Mouse (Mus musculus) cerebellum, adult 2 months (tissue): ENCODE measurements around the gene Lemd2. TPM values are rescaled to one million over a fixed set of nuclear protein-coding genes. Genes with fewer than 3 reads are reported as not detected.

ENCODE experiments used
- DNase-seq, 2 experiments: peaks; one replicate each; pipeline ENCODE4 v3.0.0; 2021
- H3K27ac ChIP-seq: fragments of 200-500 bp; 2 replicates; pipeline ENCODE4 v1.5.1; 2012; ENCODE audit warnings: low read length, control low read depth, inconsistent platforms; ENCODE audit not compliant: insufficient read depth
- H3K27me3 ChIP-seq: fragments of 200-500 bp; 2 replicates; pipeline ENCODE4 v1.6.1; 2012; ENCODE audit warnings: inconsistent platforms, mild to moderate bottlenecking, low read length, moderate library complexity; ENCODE audit not compliant: control insufficient read depth, insufficient read depth
- H3K4me1 ChIP-seq: fragments of 200-500 bp; 2 replicates; pipeline ENCODE4 v1.6.1; 2011; ENCODE audit warnings: low read length; ENCODE audit not compliant: control insufficient read depth, insufficient read depth
- H3K4me3 ChIP-seq: fragments of 200-500 bp; replicated peaks from 2 replicates; pipeline ENCODE3; 2011; ENCODE audit warnings: mild to moderate bottlenecking, low read depth, low read length, control low read depth; ENCODE audit not compliant: insufficient read depth
- CTCF ChIP-seq: fragments of 200-500 bp; IDR thresholded peaks from 2 replicates; pipeline ENCODE4 v1.5.1; 2011; ENCODE audit warnings: low read depth, mild to moderate bottlenecking, control low read depth, low read length, moderate library complexity, borderline replicate concordance; ENCODE audit not compliant: insufficient read depth
- POLR2A ChIP-seq: fragments of 200-500 bp; IDR thresholded peaks from 2 replicates; pipeline ENCODE4 v1.6.1; 2011; ENCODE audit warnings: low read length, control low read depth, borderline replicate concordance; ENCODE audit not compliant: insufficient read depth
- WGBS: fragments of 180-500 bp; shearing (Covaris S2); methylation state at CpG from one replicate; pipeline ENCODE4 v1.1.7; 2018; 5-methylcytosine and 5-hydroxymethylcytosine counted together
- polyA plus RNA-seq: library from polyadenylated mRNA; depleted of rRNA; stranded (reverse); fragments of >200 nt; gene quantifications from 2 replicates; pipeline ENCODE4 v1.2.3, GENCODE M21; 2012

Lemd2 gene
- polyA plus RNA-seq, 1 experiment, result 76.4 TPM

- peaks cover 11% of the 10 kb centered on the region for H3K4me1 ChIP-seq
- 75% methylated on average over 12 of the region's 12 CpGs for WGBS
- no peaks in the 10 kb centered on the region for H3K27me3 ChIP-seq
- no peak for TF ChIP-seq CTCF
- no peak for TF ChIP-seq POLR2A
- no peak overlapping the region for H3K4me3 ChIP-seq
- DNase-seq, result no peak
- no peak overlapping the region for H3K27ac ChIP-seq
Observed at GRCm38 (mm10) chr17:27179681-27180280, 24.5 kb downstream of the Lemd2 start.

- DNase-seq, result no peak
- H3K27me3 ChIP-seq, result no peaks in the 10 kb centered on the region
- peaks cover 17% of the 10 kb centered on the region for H3K4me1 ChIP-seq
- no peak overlapping the region for H3K4me3 ChIP-seq
- H3K27ac ChIP-seq, result no peak overlapping the region
- WGBS, result 96% methylated on average over 17 of the region's 17 CpGs
- no peak for TF ChIP-seq CTCF
Observed at GRCm38 (mm10) chr17:27178427-27179177, 25.7 kb downstream of the Lemd2 start.

GRCm38 (mm10) chr17:27178019-27178418, 26.2 kb downstream of the Lemd2 start:
- 92% methylated on average over 9 of the region's 9 CpGs for WGBS
- H3K27me3 ChIP-seq, result no peaks in the 10 kb centered on the region
- H3K4me3 ChIP-seq, result no peak overlapping the region
- no peak for DNase-seq
- no peak for TF ChIP-seq CTCF
- TF ChIP-seq POLR2A, result no peak
- H3K4me1 ChIP-seq, result peaks cover 15% of the 10 kb centered on the region
- H3K27ac ChIP-seq, result no peak overlapping the region

- peaks cover 12% of the 10 kb centered on the region for H3K4me1 ChIP-seq
- H3K4me3 ChIP-seq, result no peak overlapping the region
- WGBS, result 98% methylated on average over 4 of the region's 4 CpGs
- H3K27me3 ChIP-seq, result no peaks in the 10 kb centered on the region
- no peak for DNase-seq
- H3K27ac ChIP-seq, result no peak overlapping the region
- TF ChIP-seq POLR2A, result no peak
- no peak for TF ChIP-seq CTCF
Observed at GRCm38 (mm10) chr17:27176754-27177153, 27.5 kb downstream of the Lemd2 start.

GRCm38 (mm10) chr17:27176287-27176686, 28.0 kb downstream of the Lemd2 start:
- no peak overlapping the region for H3K4me3 ChIP-seq
- H3K4me1 ChIP-seq, result peaks cover 12% of the 10 kb centered on the region
- no peak for DNase-seq
- no peaks in the 10 kb centered on the region for H3K27me3 ChIP-seq
- TF ChIP-seq POLR2A, result no peak
- TF ChIP-seq CTCF, result no peak
- H3K27ac ChIP-seq, result no peak overlapping the region
- 95% methylated on average over 3 of the region's 3 CpGs for WGBS

- DNase-seq, result no peak
- WGBS, result 57% methylated on average over 14 of the region's 14 CpGs
- H3K4me1 ChIP-seq, result peaks cover 22% of the 10 kb centered on the region
Observed at GRCm38 (mm10) chr17:27175196-27175874, 28.9 kb downstream of the Lemd2 start.

GRCm38 (mm10) chr17:27173715-27174114, 30.6 kb downstream of the Lemd2 start:
- 11% methylated on average over 3 of the region's 3 CpGs for WGBS
- no peak for DNase-seq
- Histone ChIP-seq H3K27ac (0 out of 2 replicates have a peak overlapping the region, but pooled peaks have one; percentile 27), H3K27me3 (no peaks in the 10 kb centered on the region), H3K4me3 (no peak overlapping the region), H3K4me1 (peaks cover 29% of the 10 kb centered on the region)
- TF ChIP-seq CTCF (no peak), POLR2A (no peak)

More at GRCm38 (mm10) chr17:27175196-27175874, 28.9 kb downstream of the Lemd2 start:
- no peak overlapping the region for H3K27ac ChIP-seq
- no peak for TF ChIP-seq CTCF
- TF ChIP-seq POLR2A, result no peak
- H3K4me3 ChIP-seq, result no peak overlapping the region
- H3K27me3 ChIP-seq, result no peaks in the 10 kb centered on the region
